Mouse (Mus musculus) adrenal gland, adult 10 weeks (tissue): ENCODE measurements around the gene Zfp553. TPM values are rescaled to one million over a fixed set of nuclear protein-coding genes. Genes with fewer than 3 reads are reported as not detected.

Source experiments
- polyA plus RNA-seq: library from polyadenylated mRNA; stranded (reverse); fragments of 350-450 nt; fragmentation: Illumina TruSeq; extraction: RNeasy Lipid Tissue Mini Kit (QIAGEN cat#74804); gene quantifications from one replicate; pipeline ENCODE4 v1.2.3, GENCODE M21; 2014; ENCODE audit warnings: low read depth, low replicate concordance

Zfp553 gene
- polyA plus RNA-seq: 1.7 TPM

DNA sequence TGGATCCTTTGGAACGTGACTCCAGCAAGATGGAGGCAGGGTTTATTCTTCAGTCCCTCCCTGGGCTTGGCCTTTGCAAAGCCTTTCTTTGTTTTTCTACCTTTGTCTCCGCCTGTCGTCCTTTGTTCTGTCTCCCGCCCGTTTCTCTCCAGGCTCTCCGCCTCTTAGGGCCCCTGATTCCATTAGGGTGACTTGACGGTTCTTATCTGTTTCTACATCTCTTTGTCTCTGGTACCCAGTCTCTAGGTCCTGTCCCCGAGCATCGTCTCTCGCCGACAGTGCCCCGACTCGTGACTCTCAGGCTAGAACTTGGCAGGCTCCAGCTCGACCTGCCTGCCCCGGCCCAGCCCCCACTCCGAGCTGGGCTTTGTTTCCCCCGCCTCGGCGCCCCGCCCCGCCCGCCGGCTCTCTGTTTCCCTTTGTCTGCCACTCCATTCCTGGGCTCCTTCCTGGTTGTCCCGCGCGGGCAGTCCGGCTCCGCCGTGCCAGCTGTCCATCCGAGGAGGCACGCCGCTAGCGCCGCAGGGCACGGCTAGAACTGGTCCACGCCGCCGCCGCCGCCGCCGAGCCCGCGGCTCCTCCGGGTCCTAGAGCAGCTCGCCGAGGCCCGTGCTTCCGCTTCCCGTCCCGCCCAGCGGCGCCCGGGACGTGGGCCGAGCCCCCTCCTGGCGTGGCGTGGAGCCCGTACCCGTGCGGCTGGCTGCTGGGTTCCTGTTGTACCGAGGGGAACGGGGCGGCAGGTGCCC is at the start of gene Zfp553, which contains the start of gene Sept1:
TSS of gene Zfp553 (plus strand) at position 440 of the 746 bp plus-strand sequence.
TSS of gene Sept1 (minus strand) at position 509 of the 746 bp plus-strand sequence.

DNA sequence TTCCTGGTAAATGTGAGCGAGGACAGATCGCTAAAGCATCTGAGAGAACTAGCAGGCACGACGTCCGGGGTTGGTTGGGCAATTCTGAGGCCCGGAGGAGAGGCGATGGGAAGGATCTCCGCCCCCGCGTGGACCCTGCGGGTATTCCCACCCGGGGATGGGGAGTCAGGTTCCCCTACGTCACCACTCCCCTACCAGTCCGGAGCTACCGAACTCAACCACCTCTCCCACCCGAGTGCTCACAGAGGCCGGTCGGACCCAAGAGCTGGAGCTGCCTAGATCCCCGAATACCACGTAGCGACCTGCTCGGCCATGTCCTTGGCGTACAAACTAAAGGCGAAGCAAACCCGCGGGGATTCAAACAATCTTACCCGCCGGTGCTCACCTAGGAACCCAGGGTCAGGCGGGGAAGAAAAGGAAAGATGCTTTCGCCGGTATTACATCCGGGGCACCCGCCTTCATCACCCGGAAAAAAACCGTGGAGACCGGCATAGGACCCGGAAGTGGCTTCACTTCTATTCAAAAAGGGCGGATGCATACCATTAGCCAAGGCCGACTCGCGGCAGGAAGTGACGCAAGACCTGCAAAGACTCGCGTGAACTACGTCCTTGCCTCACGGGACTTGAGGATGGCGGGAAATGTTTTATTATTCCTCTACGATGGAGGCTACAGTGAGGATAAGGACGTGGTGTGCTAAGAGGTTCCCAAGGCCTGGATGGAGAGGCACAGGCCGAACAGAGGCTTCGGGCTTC is 37.1 kb upstream of the Zfp553 start, which contains the start of gene Cd2bp2:
TSS of gene Cd2bp2 (minus strand) at position 507 of the 752 bp plus-strand sequence.

DNA sequence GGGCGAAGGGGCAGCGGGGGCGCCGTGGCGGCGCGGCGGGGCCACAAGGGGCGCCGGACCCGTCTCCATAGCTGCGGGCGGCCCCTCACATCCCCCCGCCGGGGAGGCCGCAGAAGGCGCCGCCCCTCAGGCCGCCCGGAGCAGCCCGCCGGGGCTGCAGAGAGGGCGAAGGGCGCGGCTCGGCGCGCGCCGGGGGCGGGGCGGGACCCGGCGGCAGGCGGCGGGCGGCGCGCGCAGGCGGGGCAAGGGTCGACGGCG is 24.6 kb upstream of the Zfp553 start, which contains the start of gene Tbc1d10b:
TSS of gene Tbc1d10b (minus strand) at position 174 of the 258 bp plus-strand sequence.

DNA sequence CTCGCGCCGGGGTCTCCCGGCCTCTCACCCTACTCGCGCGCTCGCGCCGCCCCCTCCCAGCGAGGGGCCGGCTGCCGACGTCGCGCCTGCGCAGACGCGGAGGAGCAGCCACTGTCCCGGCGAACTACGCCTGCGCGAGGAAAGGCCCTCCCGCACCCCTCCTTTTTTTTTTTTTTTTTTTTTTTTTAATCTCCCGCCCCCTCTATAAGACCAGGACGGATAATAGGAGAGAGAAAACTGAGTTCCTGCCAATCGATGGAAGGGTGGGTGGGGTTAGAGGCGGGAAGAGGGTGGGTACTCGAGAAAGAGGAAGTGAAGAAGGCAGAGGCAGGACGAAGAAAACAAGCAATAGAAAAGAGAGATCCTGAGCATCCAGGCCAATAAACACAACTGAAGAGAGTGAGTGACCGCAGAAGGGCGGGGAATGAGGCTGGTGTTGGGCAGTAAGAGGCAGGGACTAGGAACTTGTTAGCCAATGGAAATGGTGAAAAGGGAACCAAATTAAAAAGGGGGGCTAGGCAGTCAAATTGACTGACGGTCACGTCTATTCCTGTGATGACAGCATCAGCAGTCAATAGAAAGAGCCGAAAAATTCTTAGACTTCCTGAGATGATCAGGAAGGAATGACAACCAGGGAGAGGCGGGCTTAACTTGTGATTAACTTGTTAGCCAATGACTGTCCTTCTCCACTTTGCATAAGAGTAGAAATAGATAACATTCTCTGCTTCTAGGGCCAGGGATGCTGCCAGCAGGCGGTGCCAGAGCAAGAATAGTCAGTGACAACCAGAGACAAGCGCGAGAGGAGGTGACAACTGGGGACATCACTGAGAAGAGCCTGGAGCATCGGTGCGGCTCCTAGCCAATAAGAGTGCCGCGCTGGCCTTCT is 24.1 kb upstream of the Zfp553 start, which contains the start of gene Mylpf:
TSS of gene Mylpf (plus strand) at position 338 of the 886 bp plus-strand sequence.

DNA sequence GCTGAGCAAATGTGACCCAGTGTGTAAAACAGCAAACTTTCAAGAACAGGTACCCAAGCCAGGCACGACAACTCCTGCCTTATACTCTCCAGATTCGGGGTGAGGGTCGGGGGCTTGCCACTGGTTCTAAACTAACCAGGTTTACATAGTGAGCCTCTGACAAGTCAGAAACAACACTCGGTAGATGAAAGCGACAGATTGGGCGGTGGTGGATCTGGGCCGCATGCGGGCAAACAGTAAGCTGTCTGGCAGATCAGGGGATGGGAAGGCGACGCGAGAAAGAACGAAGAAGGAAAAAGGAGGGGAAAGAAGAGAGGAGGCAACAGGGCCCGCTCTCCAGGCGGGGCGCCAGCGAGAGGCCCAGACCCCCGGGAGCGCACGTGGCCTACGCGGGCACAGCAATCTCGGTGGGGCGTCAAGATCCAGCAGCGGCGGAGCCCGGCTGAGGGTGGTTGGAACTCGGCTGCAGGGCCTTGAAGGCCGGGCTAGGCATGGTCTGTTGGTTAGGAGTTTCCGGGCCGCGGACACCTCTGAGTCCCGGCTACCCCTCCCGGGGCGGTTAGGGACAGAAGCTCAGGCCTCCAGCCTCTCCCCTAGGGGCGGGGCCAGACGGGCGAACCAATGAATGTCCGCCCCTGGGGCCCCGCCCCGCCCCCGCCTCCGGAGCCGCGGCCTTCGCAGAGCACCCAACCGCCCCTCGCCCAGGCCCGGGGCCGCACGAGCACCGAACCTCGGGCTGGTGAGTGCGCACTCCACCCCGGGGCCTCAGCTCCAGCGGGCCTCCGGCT is 11.2 kb downstream of the Zfp553 start, which contains the start of gene Zfp771:
TSS of gene Zfp771 (plus strand) at position 405 of the 788 bp plus-strand sequence.

DNA sequence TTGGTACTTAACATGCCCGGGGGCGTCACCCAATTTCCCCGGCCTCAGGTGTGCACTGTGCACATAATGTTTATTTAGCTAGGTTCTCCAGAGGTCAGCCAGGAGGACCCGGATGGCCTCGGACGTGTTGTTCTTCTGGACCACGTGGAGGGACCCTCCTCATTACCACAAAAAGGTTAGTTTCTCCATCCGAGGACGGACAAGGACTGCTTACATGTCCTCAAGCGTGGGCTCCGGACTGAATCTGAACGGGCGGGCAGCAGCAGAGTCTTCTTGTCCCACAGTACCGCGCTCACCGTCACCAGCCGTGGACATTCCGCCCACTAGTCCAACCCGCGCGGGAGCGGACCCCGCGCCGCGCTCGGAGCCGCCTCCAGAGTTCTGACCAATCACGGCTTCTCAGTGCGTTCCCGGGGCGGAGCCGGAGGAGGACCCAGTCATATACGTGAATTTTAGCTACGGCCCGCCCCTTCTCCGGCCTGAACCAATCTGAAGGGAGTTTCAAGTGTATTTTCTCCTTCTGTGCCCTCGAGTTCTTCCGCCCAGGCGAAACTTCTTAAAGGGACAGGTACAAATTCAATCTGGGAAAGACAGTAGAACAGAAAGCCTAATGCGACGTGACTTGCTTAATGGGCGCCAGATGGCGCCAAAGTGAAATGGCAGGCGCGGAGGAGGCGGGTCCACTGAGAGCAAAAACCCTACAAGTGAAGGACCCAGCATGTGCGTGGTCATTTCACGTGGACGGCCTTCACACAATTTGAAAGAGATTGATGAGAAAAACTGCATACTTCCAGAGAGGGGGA is 27.6 kb downstream of the Zfp553 start, which contains the start of gene Dctpp1:
TSS of gene Dctpp1 (minus strand) at position 401 of the 803 bp plus-strand sequence.

DNA sequence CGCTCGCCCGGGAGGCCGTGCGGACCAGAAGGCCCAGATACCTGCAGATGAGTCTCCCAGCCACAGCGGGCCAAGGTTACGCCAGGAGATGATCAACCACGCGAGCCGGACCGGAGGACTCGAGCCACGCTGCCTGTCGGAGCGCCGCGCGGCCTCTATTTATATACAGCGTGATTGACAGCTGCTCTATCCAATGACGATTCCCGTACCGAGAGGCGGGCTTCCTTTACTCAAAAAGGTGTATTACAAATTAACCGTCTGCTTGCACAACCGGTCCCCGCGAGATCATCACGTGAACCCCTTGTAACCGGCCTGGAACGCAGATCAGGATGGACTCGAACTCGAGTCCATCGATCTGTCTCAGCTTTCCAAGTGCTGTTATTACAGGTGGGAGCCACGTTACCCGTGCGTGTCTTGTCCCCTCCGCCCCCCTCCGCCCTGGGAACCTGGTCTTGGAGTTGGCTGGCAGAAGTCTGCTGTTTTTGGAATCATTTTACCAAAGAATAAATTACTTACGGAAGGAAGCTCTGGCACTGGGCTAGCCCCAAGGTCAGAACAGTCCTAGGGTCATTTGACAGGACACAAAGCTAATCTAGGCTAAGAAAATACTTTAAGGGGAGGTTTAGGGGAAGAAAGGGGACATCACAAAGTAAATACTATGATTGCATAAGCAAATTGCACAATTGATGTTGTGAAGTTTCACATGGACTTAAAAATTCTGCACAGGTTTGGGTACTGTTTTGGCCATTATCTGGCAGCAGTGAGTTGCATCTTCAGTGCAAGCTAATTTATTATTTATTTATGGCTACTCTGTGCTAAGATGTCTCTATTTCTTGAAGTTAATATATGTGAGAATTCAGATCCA is 41.3 kb downstream of the Zfp553 start, which contains the start of gene Sephs2:
TSS of gene Sephs2 (minus strand) at position 131 of the 865 bp plus-strand sequence.

Other genes starting within 250 kb of the Zfp553 start
- gene Mvp, start 218.4 kb upstream of the Zfp553 start, polyA plus RNA-seq: 2.0 TPM
- not detected for gene Pagr1b, start 216.6 kb upstream of the Zfp553 start, polyA plus RNA-seq
- not detected for gene Pagr1a, start 215.7 kb upstream of the Zfp553 start, polyA plus RNA-seq
- 0.52 TPM for gene Gm42742, start 212.0 kb upstream of the Zfp553 start, polyA plus RNA-seq
- gene Prrt2, start 211.8 kb upstream of the Zfp553 start, polyA plus RNA-seq: not detected
- gene Maz, start 206.0 kb upstream of the Zfp553 start, polyA plus RNA-seq: 19.4 TPM
- gene Kif22, start 190.6 kb upstream of the Zfp553 start, polyA plus RNA-seq: 1.9 TPM
- gene Zg16, start 145.7 kb upstream of the Zfp553 start, polyA plus RNA-seq: 1.6 TPM
- 0.52 TPM for gene AI467606, start 141.7 kb upstream of the Zfp553 start, polyA plus RNA-seq
- 0.29 TPM for gene Qprt, start 110.8 kb upstream of the Zfp553 start, polyA plus RNA-seq
- 0.52 TPM for gene Spn, start 95.2 kb upstream of the Zfp553 start, polyA plus RNA-seq
- 14.8 TPM for gene Cd2bp2, start 37.0 kb upstream of the Zfp553 start, polyA plus RNA-seq
- gene Tbc1d10b, start 24.6 kb upstream of the Zfp553 start, polyA plus RNA-seq: 3.7 TPM
- 9.2 TPM for gene Mylpf, start 24.2 kb upstream of the Zfp553 start, polyA plus RNA-seq
- not detected for gene Sept1, start 69 bp downstream of the Zfp553 start, polyA plus RNA-seq
- not detected for gene Zfp771, start 11.2 kb downstream of the Zfp553 start, polyA plus RNA-seq
- not detected for gene Dctpp1, start 27.6 kb downstream of the Zfp553 start, polyA plus RNA-seq
- gene Sephs2, start 41.0 kb downstream of the Zfp553 start, polyA plus RNA-seq: 78.0 TPM
- 0.82 TPM for gene Itgal, start 63.2 kb downstream of the Zfp553 start, polyA plus RNA-seq
- gene Zfp768, start 112.5 kb downstream of the Zfp553 start, polyA plus RNA-seq: 3.0 TPM
- 2.9 TPM for gene Zfp747, start 143.0 kb downstream of the Zfp553 start, polyA plus RNA-seq
- gene 9130019O22Rik, start 154.1 kb downstream of the Zfp553 start, polyA plus RNA-seq: 1.7 TPM
- gene E430018J23Rik, start 160.6 kb downstream of the Zfp553 start, polyA plus RNA-seq: 1.1 TPM
- 3.1 TPM for gene Zfp764, start 173.8 kb downstream of the Zfp553 start, polyA plus RNA-seq
- 2.0 TPM for gene Zfp688, start 189.0 kb downstream of the Zfp553 start, polyA plus RNA-seq
- 1.9 TPM for gene Zfp689, start 216.1 kb downstream of the Zfp553 start, polyA plus RNA-seq
- 25.5 TPM for gene Prr14, start 226.6 kb downstream of the Zfp553 start, polyA plus RNA-seq
- gene Fbrs, start 246.1 kb downstream of the Zfp553 start, polyA plus RNA-seq: 6.2 TPM